Mouse (Mus musculus): ENCODE results near the gene Tmeff2.

DNA sequence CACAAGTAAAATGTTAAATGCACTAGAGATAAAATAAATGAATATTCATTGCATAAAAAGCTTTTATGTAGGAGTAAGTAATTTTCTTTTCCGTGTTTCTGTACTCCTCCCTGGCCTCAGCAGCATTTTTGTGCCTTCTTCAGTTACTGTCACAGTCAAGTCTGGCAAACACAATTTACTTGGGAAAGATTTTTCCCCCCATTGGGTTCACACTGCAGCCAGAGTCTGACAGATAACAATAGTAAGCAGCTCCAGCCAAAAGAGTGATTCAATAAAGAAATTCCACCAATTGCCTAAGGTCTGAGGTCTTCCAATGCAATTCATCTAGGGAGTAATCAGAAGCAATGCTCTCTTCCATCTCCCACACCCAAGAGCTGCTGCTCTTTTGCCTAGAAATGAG lies 48.1 kb downstream of the Tmeff2 start:
- TF ChIP-seq CTCF (IDR thresholded peaks at IDR 0.05) (no peak), EP300 (IDR thresholded peaks at IDR 0.05) (no peak)
